Mouse (Mus musculus) embryonic fibroblast, embryonic 13.5 days (primary cell): ENCODE data around the gene Aldh1b1. TPM values are rescaled to one million over a fixed set of nuclear protein-coding genes. Genes with fewer than 3 reads are reported as not detected.

ENCODE experiments used
- H3K27ac ChIP-seq: 2 replicates; pipeline ENCODE4 v1.5.1; 2012; ENCODE audit warnings: low read length, control low read depth, inconsistent platforms; ENCODE audit not compliant: insufficient read depth
- H3K4me1 ChIP-seq: 2 replicates; pipeline ENCODE4 v1.6.1; 2011; ENCODE audit warnings: low read length; ENCODE audit not compliant: control insufficient read depth, insufficient read depth
- H3K4me3 ChIP-seq: 2 replicates; pipeline ENCODE4 v1.5.1; 2011; ENCODE audit warnings: mild to moderate bottlenecking, control low read depth, low read length; ENCODE audit not compliant: insufficient read depth
- CTCF ChIP-seq: IDR thresholded peaks from 2 replicates; pipeline ENCODE4 v1.5.1; 2011; ENCODE audit warnings: mild to moderate bottlenecking, control low read depth, low read length, moderate library complexity, borderline replicate concordance; ENCODE audit not compliant: insufficient read depth
- POLR2A ChIP-seq: IDR thresholded peaks from 2 replicates; pipeline ENCODE4 v1.6.1; 2011; ENCODE audit warnings: low read depth, mild to moderate bottlenecking, control low read depth, low read length, moderate library complexity
- polyA plus RNA-seq: library from polyadenylated mRNA; stranded (reverse); fragments of >200 nt; gene quantifications from 2 replicates; pipeline ENCODE4 v1.2.4, GENCODE M21; 2011; ENCODE audit warnings: low read depth; ENCODE audit not compliant: missing spikeins, insufficient read length

Aldh1b1 gene
- polyA plus RNA-seq, 1 experiment, result 2.2 TPM

GRCm38 (mm10) chr4:45808034-45808433 lies 9.2 kb downstream of the Aldh1b1 start:
- TF ChIP-seq CTCF (no peak), POLR2A (no peak)
- Histone ChIP-seq H3K27ac (no peak overlapping the region), H3K4me1 (no peaks in the 10 kb centered on the region), H3K4me3 (no peak overlapping the region)

GRCm38 (mm10) chr4:45811250-45811649 lies 12.4 kb downstream of the Aldh1b1 start:
- no peak for TF ChIP-seq CTCF
- H3K4me3 ChIP-seq, result no peak overlapping the region
- H3K27ac ChIP-seq, result no peak overlapping the region
- no peaks in the 10 kb centered on the region for H3K4me1 ChIP-seq

GRCm38 (mm10) chr4:45815542-45815941 lies 16.7 kb downstream of the Aldh1b1 start:
- no peak overlapping the region for H3K4me3 ChIP-seq
- H3K27ac ChIP-seq, result no peak overlapping the region
- TF ChIP-seq CTCF, result no peak
- TF ChIP-seq POLR2A, result no peak
- peaks cover 5% of the 10 kb centered on the region; the same call in 1 of the 2 replicates for H3K4me1 ChIP-seq

GRCm38 (mm10) chr4:45818814-45819207 lies 20.0 kb downstream of the Aldh1b1 start:
- no peak for TF ChIP-seq POLR2A
- TF ChIP-seq CTCF, result no peak
- no peak overlapping the region for H3K4me3 ChIP-seq
- H3K4me1 ChIP-seq, result peaks cover 5% of the 10 kb centered on the region; the same call in 1 of the 2 replicates
- H3K27ac ChIP-seq, result no peak overlapping the region

DNA sequence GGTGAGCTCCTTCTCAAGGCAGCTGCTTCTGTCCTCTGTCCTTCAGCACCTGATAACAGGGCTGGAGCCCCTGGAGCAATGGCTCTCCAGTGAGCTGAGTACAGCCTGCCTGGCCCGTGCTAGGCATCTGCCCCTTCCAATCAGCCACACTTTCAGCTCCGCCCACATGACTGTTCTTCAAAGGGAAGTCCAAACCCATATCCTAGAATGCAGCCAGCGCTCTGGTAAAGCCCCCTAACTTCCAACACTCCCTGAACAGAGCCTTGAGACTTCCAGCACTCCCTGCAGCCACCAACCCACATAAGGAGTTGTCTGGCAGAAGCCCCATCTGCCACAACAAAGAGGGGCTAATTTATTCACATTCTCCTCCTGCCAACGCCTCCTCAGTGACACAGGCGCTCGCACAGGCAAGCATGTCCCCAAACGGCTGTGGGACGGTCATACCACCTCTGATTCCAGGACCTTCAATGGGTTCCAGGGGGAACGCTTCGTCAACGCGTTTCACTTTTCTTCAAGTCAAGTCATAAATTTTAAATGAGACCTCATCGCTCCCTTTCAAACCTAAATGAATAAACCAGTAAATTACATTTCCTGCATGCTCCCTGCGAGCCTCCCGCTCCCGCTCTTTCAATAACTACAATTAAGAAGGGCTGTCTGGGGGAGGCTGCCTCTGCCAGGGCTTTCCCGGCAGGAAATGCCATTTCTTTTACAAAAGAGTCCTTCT lies 20.5 kb downstream of the Aldh1b1 start:
- H3K4me1 ChIP-seq, result peaks cover 5% of the 10 kb centered on the region; the same call in 1 of the 2 replicates
- no peak overlapping the region for H3K4me3 ChIP-seq
- TF ChIP-seq CTCF (no peak), POLR2A (no peak)
- H3K27ac ChIP-seq, result no peak overlapping the region

GRCm38 (mm10) chr4:45820074-45820830 lies 21.4 kb downstream of the Aldh1b1 start:
- Histone ChIP-seq H3K27ac (no peak overlapping the region), H3K4me3 (no peak overlapping the region), H3K4me1 (peaks cover 5% of the 10 kb centered on the region; the same call in 1 of the 2 replicates)
- TF ChIP-seq POLR2A (no peak), CTCF (peak; percentile 15; the same call in 1 of the 2 replicates)

GRCm38 (mm10) chr4:45821995-45822394 lies 23.2 kb downstream of the Aldh1b1 start:
- H3K4me1 ChIP-seq, result peaks cover 5% of the 10 kb centered on the region; the same call in 1 of the 2 replicates
- no peak overlapping the region for H3K27ac ChIP-seq
- no peak overlapping the region for H3K4me3 ChIP-seq
- TF ChIP-seq CTCF (no peak), POLR2A (no peak)

GRCm38 (mm10) chr4:45822781-45823575 lies 24.2 kb downstream of the Aldh1b1 start:
- no peak for TF ChIP-seq CTCF
- no peak for TF ChIP-seq POLR2A
- Histone ChIP-seq H3K4me3 (no peak overlapping the region), H3K4me1 (peaks cover 5% of the 10 kb centered on the region; the same call in 1 of the 2 replicates), H3K27ac (no peak overlapping the region)

- H3K4me3 ChIP-seq, result no peak overlapping the region
- TF ChIP-seq CTCF (no peak), POLR2A (no peak)
- no peaks in the 10 kb centered on the region for H3K4me1 ChIP-seq
- H3K27ac ChIP-seq, result no peak overlapping the region
These were observed 25.4 kb downstream of the Aldh1b1 start for GRCm38 (mm10) chr4:45824049-45824760.
